Comparison of ENCODE assay signal across 8 mouse cellular contexts in the genomic region with DNA sequence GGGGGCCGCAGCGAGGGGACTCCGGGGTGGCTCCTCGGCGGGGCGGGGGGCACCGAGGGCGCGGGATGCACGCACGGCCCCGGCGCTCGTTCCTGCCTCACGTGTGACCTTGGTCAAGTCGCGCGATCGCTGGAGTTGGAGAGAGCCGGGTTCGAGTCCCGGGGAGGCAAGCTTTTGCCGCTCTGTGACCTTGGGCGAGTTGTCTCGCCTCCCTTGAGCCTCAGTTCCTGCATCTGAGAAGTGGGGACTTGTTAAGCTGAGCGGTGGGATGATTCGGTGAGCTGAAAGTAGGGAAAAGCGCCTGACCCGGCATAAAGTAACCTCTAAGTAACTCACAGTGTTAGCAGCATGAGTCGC. TPM values are rescaled to one million over a fixed set of nuclear protein-coding genes. Genes with fewer than 3 reads are reported as not detected.
DNase-seq lines count a peak whose midpoint lies in the region; ATAC-seq and TF ChIP-seq lines count a peak whose summit lies in the region.

No protein-coding gene starts in this region.

- no peaks in the 10 kb centered on the region; the same call in none of the 2 replicates for H3K4me1 ChIP-seq in embryonic facial prominence, embryonic 11.5 days (ENCODE audit: control insufficient read depth, insufficient read depth, low read length)
- H3K4me1 ChIP-seq in hindbrain, embryonic 13.5 days (replicated peaks): peaks cover 56% of the 10 kb centered on the region
- H3K4me1 ChIP-seq in liver, embryonic 16.5 days (ENCODE audit: control insufficient read depth, low read depth, low read length): peaks cover 70% of the 10 kb centered on the region
- H3K4me1 ChIP-seq in small intestine, adult 2 months (ENCODE audit: control insufficient read depth, insufficient read depth, insufficient read length, low read length): peaks cover 17% of the 10 kb centered on the region

- H3K27ac ChIP-seq in embryonic facial prominence, embryonic 11.5 days (replicated peaks; ENCODE audit: low read depth, low read length): peak overlapping the region; percentile 81; the same call in 1 of the 2 replicates
- H3K27ac ChIP-seq in hindbrain, embryonic 13.5 days: peak overlapping the region; percentile 87
- peak overlapping the region; percentile 95 for H3K27ac ChIP-seq in liver, embryonic 16.5 days (ENCODE audit: low read length)
- peak overlapping the region; percentile 17; the same call in 1 of the 2 replicates for H3K27ac ChIP-seq in small intestine, adult 2 months (ENCODE audit: insufficient read depth, low read depth, low read length)

- ATAC-seq in embryonic facial prominence, embryonic 11.5 days (replicated peaks; ENCODE audit: insufficient number of reproducible peaks, low FRiP score, low TSS enrichment, low read depth): no peak
- ATAC-seq in hindbrain, embryonic 13.5 days (ENCODE audit: low FRiP score): 0 out of 2 replicates have a peak, but pooled peaks have one; percentile 3
- no peak for ATAC-seq in liver, embryonic 16.5 days (ENCODE audit: low read depth)

- H3K36me3 ChIP-seq in embryonic facial prominence, embryonic 11.5 days (replicated peaks; ENCODE audit: control insufficient read depth, insufficient read depth, low read depth, low read length): no peaks in the 10 kb centered on the region
- H3K36me3 ChIP-seq in hindbrain, embryonic 13.5 days: peaks cover 1% of the 10 kb centered on the region; the same call in 1 of the 2 replicates
- H3K36me3 ChIP-seq in liver, embryonic 16.5 days (ENCODE audit: control insufficient read depth, insufficient read depth): 0 out of 2 replicates have a peak, but pooled peaks cover 2% of the 10 kb centered on the region
- H3K36me3 ChIP-seq in small intestine, adult 2 months (ENCODE audit: control insufficient read depth, insufficient read depth, low read length): no peaks in the 10 kb centered on the region

- peak; percentile 36 for DNase-seq in kidney, adult 9 months
- no peak for DNase-seq in kidney, adult 18-20 months
- peak; percentile 63 to 81 for DNase-seq in adrenal gland, adult (ENCODE audit: inconsistent age in 2 of 2, low spot score in 1 of 2)
- peak; percentile 49 for DNase-seq in embryonic facial prominence, embryonic 11.5 days (ENCODE audit: low spot score)
- no peak for DNase-seq in left cerebral cortex, adult 8-10 months (ENCODE audit: low spot score in 2 of 2)

- H3K4me2 ChIP-seq in embryonic facial prominence, embryonic 11.5 days (ENCODE audit: low read depth, low read length): peak overlapping the region; percentile 74
- peak overlapping the region; percentile 87 for H3K4me2 ChIP-seq in hindbrain, embryonic 13.5 days
- H3K4me2 ChIP-seq in liver, embryonic 16.5 days (ENCODE audit: low read depth, low read length): peak overlapping the region; percentile 78

- WGBS in embryonic facial prominence, embryonic 11.5 days: 2% methylated on average over 24 of the region's 30 CpGs
- 2% methylated on average over 18 of the region's 30 CpGs for WGBS in hindbrain, embryonic 13.5 days
- 1% methylated on average over 30 of the region's 30 CpGs for WGBS in liver, embryonic 16.5 days (ENCODE audit: insufficient replicate concordance)
- 2% methylated on average over 30 of the region's 30 CpGs for WGBS in small intestine, adult 2 months

- peak overlapping the region; percentile 63 for H3K4me3 ChIP-seq in embryonic facial prominence, embryonic 11.5 days (ENCODE audit: low read depth, low read length)
- H3K4me3 ChIP-seq in hindbrain, embryonic 13.5 days: peak overlapping the region; percentile 93
- H3K4me3 ChIP-seq in liver, embryonic 16.5 days (ENCODE audit: low read depth, low read length): peak overlapping the region; percentile 79
- peak overlapping the region; percentile 88 for H3K4me3 ChIP-seq in small intestine, adult 2 months (ENCODE audit: low read depth, low read length)

- H3K9ac ChIP-seq in embryonic facial prominence, embryonic 11.5 days (replicated peaks; ENCODE audit: low read length): peak overlapping the region; percentile 91
- peak overlapping the region; percentile 90 for H3K9ac ChIP-seq in hindbrain, embryonic 13.5 days
- H3K9ac ChIP-seq in liver, embryonic 16.5 days (ENCODE audit: low read depth, low read length): peak overlapping the region; percentile 89

- TF ChIP-seq POLR2A in small intestine, adult 2 months (IDR thresholded peaks at IDR 0.05; ENCODE audit: low read depth, low read length): no peak

- H3K27me3 ChIP-seq in embryonic facial prominence, embryonic 11.5 days (ENCODE audit: control insufficient read depth, insufficient read depth, low read length): no peaks in the 10 kb centered on the region
- H3K27me3 ChIP-seq in hindbrain, embryonic 13.5 days: no peaks in the 10 kb centered on the region
- no peaks in the 10 kb centered on the region for H3K27me3 ChIP-seq in liver, embryonic 16.5 days (ENCODE audit: control insufficient read depth, insufficient read depth, low read depth, low read length)
- no peaks in the 10 kb centered on the region for H3K27me3 ChIP-seq in small intestine, adult 2 months (ENCODE audit: control insufficient read depth, insufficient read depth, low read length)

- TF ChIP-seq CTCF in small intestine, adult 2 months (IDR thresholded peaks at IDR 0.05; ENCODE audit: extremely low read depth, insufficient read length, insufficient replicate concordance, low read depth, low read length): no peak

- H3K9me3 ChIP-seq in embryonic facial prominence, embryonic 11.5 days (replicated peaks; ENCODE audit: control insufficient read depth, low read length): no peaks in the 10 kb centered on the region
- no peaks in the 10 kb centered on the region for H3K9me3 ChIP-seq in hindbrain, embryonic 13.5 days
- no peaks in the 10 kb centered on the region for H3K9me3 ChIP-seq in liver, embryonic 16.5 days (replicated peaks; ENCODE audit: control insufficient read depth, low read length)

RNA-seq across cellular contexts. Expression of gene Rab35, which starts 0.6 kb away (rescaled TPM):
- 17.6 and 21.1 TPM in 2 replicates for polyA plus RNA-seq in embryonic facial prominence, embryonic 11.5 days (2014; fragmentation: Nextera tagmentation; extraction: Ambion mirVana)
- 17.1 and 17.8 TPM in 2 replicates for polyA plus RNA-seq in hindbrain, embryonic 13.5 days (2015; fragmentation: Nextera tagmentation; extraction: Ambion mirVana)
- 3.2 and 4.1 TPM in 2 replicates for polyA plus RNA-seq in liver, embryonic 16.5 days (2015; fragmentation: Nextera tagmentation; extraction: Ambion mirVana)
- polyA plus RNA-seq in small intestine, adult 2 months (2012; rRNA removed): 28.4 and 50.8 TPM in 2 replicates
- total RNA-seq in left cerebral cortex, adult 8-10 months (2022): 100 to 1,000 TPM in 2 of 4 experiments, 10 to 100 TPM in 2; 97.0 to 104 (median 99.4) TPM

Comparison
In these comparisons a context has a peak if more than half of its experiments do, and no peak if none do; other contexts are left out.
1. DNase-seq: peak in kidney, adult 9 months (single experiment), adrenal gland, adult (2 of 2) and embryonic facial prominence, embryonic 11.5 days (single experiment); none in kidney, adult 18-20 months (single experiment) and left cerebral cortex, adult 8-10 months (0 of 2).
2. H3K27ac ChIP-seq: peak in every context shown above with its lines; median percentile 95 in liver, embryonic 16.5 days; 87 in hindbrain, embryonic 13.5 days; 81 in embryonic facial prominence, embryonic 11.5 days; 17 in small intestine, adult 2 months.
3. Peak in every context shown above with its lines, with median percentiles within 50 percentile points of each other: H3K4me2 ChIP-seq, H3K4me3 ChIP-seq and H3K9ac ChIP-seq.